Comparison of ENCODE assay signal across 8 mouse cellular contexts in genomic region chr11:106289369-106289768, GRCm38 (mm10). TPM values are rescaled to one million over a fixed set of nuclear protein-coding genes. Genes with fewer than 3 reads are reported as not detected.
DNase-seq lines count a peak whose midpoint lies in the region; ATAC-seq and TF ChIP-seq lines count a peak whose summit lies in the region.
"Had no signal": no experiment of that assay in that cellular context is flagged by ENCODE, and none has a peak within 500 bp of the region (broad histone marks: within the 10 kb centered on the region; RNA-seq: fewer than 3 reads in every experiment).

No protein-coding gene starts in this region.

- H3K36me3 ChIP-seq in testis, adult 2 months (ENCODE audit: control insufficient read depth, insufficient read depth, low read length), result no peaks in the 10 kb centered on the region; the same call in none of the 2 replicates
- H3K36me3 ChIP-seq: limb, embryonic 15.5 days had no signal

- DNase-seq in testis, postnatal 14 days (ENCODE audit: low spot score), result no peak
- peak; percentile 57 for DNase-seq in brain, embryonic 14.5 days (ENCODE audit: low read depth)
- DNase-seq in gastrocnemius, postnatal 4 days (ENCODE audit: low spot score in 2 of 2), result peak; percentile 52 to 75
- peak; percentile 70 for DNase-seq in lung, postnatal 14 days

- H3K27me3 ChIP-seq in testis, adult 2 months (ENCODE audit: control insufficient read depth, insufficient read depth, low read length), result no peaks in the 10 kb centered on the region
- H3K27me3 ChIP-seq: limb, embryonic 15.5 days had no signal

- no peak overlapping the region for H3K27ac ChIP-seq in testis, adult 2 months (ENCODE audit: control insufficient read depth, insufficient read depth, low read depth, low read length)
- H3K27ac ChIP-seq: limb, embryonic 15.5 days had no signal

- H3K4me1 ChIP-seq in testis, adult 2 months (ENCODE audit: control insufficient read depth, insufficient read depth, low read length), result no peaks in the 10 kb centered on the region

- ATAC-seq in CD4-positive, CD25-positive, alpha-beta regulatory T cell, adult 4 months, result no peak
- ATAC-seq in megakaryocyte, adult 5-6 weeks (ENCODE audit: poor library complexity, severe bottlenecking), result no peak

- TF ChIP-seq POLR2A in testis, adult 2 months (IDR thresholded peaks at IDR 0.05; ENCODE audit: control insufficient read depth, low read depth, low read length), result no peak
- no peak for TF ChIP-seq POLR2A in brain, embryonic 14.5 days (IDR thresholded peaks at IDR 0.05; ENCODE audit: borderline replicate concordance, extremely low read depth, insufficient read depth, insufficient read length, poor library complexity, severe bottlenecking)

- TF ChIP-seq CTCF in testis, adult 2 months (IDR thresholded peaks at IDR 0.05; ENCODE audit: control insufficient read depth, insufficient read depth, insufficient replicate concordance, low read depth, low read length), result peak; percentile 21; the same call in 1 of the 2 replicates
- peak; percentile 17; the same call in 1 of the 2 replicates for TF ChIP-seq CTCF in brain, embryonic 14.5 days (IDR thresholded peaks at IDR 0.05; ENCODE audit: borderline replicate concordance, extremely low read depth, insufficient read depth, insufficient read length)

- no peak overlapping the region for H3K4me3 ChIP-seq in testis, adult 2 months (ENCODE audit: control insufficient read depth, low read depth, low read length)
- H3K4me3 ChIP-seq: limb, embryonic 15.5 days had no signal

RNA-seq across cellular contexts. Expression of gene Gh, which starts 12.3 kb away (rescaled TPM):
- not detected in 2 replicates for polyA plus RNA-seq in testis, adult 2 months (2012; rRNA removed)
- polyA plus RNA-seq in brain, embryonic 14.5 days (2012; rRNA removed), result not detected in 2 replicates
- total RNA-seq in gastrocnemius, postnatal 4 days (2021), result not detected
- polyA plus RNA-seq in CD4-positive, CD25-positive, alpha-beta regulatory T cell, adult 4 months (2017; shearing (Covaris generic)), result not detected
- total RNA-seq in megakaryocyte, adult 5-6 weeks (2015), result not detected in 2 replicates
- not detected in 2 replicates for total RNA-seq in megakaryocyte, adult 5-6 weeks (2017)
- polyA plus RNA-seq: limb, embryonic 15.5 days had no signal

RNA-seq across cellular contexts. Expression of gene Tcam1, which starts 12.9 kb away (rescaled TPM):
- polyA plus RNA-seq in testis, adult 2 months (2012; rRNA removed), result 92.3 and 97.5 TPM in 2 replicates
- 0.15 and 0.23 TPM in 2 replicates for polyA plus RNA-seq in brain, embryonic 14.5 days (2012; rRNA removed)
- under 1 TPM; 0.12 to 0.29 TPM for total RNA-seq in gastrocnemius, postnatal 4 days (2021)
- under 1 TPM; 0.39 TPM for polyA plus RNA-seq in CD4-positive, CD25-positive, alpha-beta regulatory T cell, adult 4 months (2017; shearing (Covaris generic))
- total RNA-seq in megakaryocyte, adult 5-6 weeks (2015), result 0.09 and 0.14 TPM in 2 replicates
- 0.04 and 0.08 TPM in 2 replicates for total RNA-seq in megakaryocyte, adult 5-6 weeks (2017)

RNA-seq across cellular contexts. Expression of gene Smarcd2, which starts 16.6 kb away (rescaled TPM):
- polyA plus RNA-seq in testis, adult 2 months (2012; rRNA removed), result 74.7 and 74.9 TPM in 2 replicates
- polyA plus RNA-seq in brain, embryonic 14.5 days (2012; rRNA removed), result 37.3 and 51.0 TPM in 2 replicates
- total RNA-seq in gastrocnemius, postnatal 4 days (2021), result 10 to 100 TPM; 36.6 to 38.1 TPM
- polyA plus RNA-seq in CD4-positive, CD25-positive, alpha-beta regulatory T cell, adult 4 months (2017; shearing (Covaris generic)), result 10 to 100 TPM; 12.3 to 23.7 TPM
- 56.0 and 66.2 TPM in 2 replicates for total RNA-seq in megakaryocyte, adult 5-6 weeks (2015)
- 253 and 270 TPM in 2 replicates for total RNA-seq in megakaryocyte, adult 5-6 weeks (2017)

RNA-seq across cellular contexts. Expression of gene Cd79b, which starts 25.2 kb away (rescaled TPM):
- polyA plus RNA-seq in testis, adult 2 months (2012; rRNA removed), result 0.09 and 0.16 TPM in 2 replicates
- polyA plus RNA-seq in brain, embryonic 14.5 days (2012; rRNA removed), result 0.48 and 0.62 TPM in 2 replicates
- 1 to 10 TPM; 1.3 to 1.5 TPM for total RNA-seq in gastrocnemius, postnatal 4 days (2021)
- polyA plus RNA-seq in CD4-positive, CD25-positive, alpha-beta regulatory T cell, adult 4 months (2017; shearing (Covaris generic)), result 10 to 100 TPM; 44.8 to 77.1 TPM
- 29.3 and 35.4 TPM in 2 replicates for total RNA-seq in megakaryocyte, adult 5-6 weeks (2015)
- total RNA-seq in megakaryocyte, adult 5-6 weeks (2017), result 12.6 and 15.4 TPM in 2 replicates

RNA-seq across cellular contexts. Expression of gene Psmc5, which starts 33.4 kb away (rescaled TPM):
- 81.2 and 90.9 TPM in 2 replicates for polyA plus RNA-seq in testis, adult 2 months (2012; rRNA removed)
- 162 and 165 TPM in 2 replicates for polyA plus RNA-seq in brain, embryonic 14.5 days (2012; rRNA removed)
- 100 to 1,000 TPM; 123 to 146 TPM for total RNA-seq in gastrocnemius, postnatal 4 days (2021)
- 100 to 1,000 TPM; 161 to 197 TPM for polyA plus RNA-seq in CD4-positive, CD25-positive, alpha-beta regulatory T cell, adult 4 months (2017; shearing (Covaris generic))
- 34.4 and 41.0 TPM in 2 replicates for total RNA-seq in megakaryocyte, adult 5-6 weeks (2015)
- 52.7 and 63.9 TPM in 2 replicates for total RNA-seq in megakaryocyte, adult 5-6 weeks (2017)

Comparison
In these comparisons a context has a peak if more than half of its experiments do, and no peak if none do; other contexts are left out.
1. RNA of gene Tcam1, which starts 12.9 kb away (polyA plus RNA-seq): 92.3 to 97.5 TPM in testis, adult 2 months; 0.39 TPM in CD4-positive, CD25-positive, alpha-beta regulatory T cell, adult 4 months and 0.15 to 0.23 TPM in brain, embryonic 14.5 days; every median in the first group is over 10 times any median in the second.